Mouse (Mus musculus) ES-Bruce4 (cell line): ENCODE results near the gene Bcdin3d.

Source experiments
- CTCF ChIP-seq: IDR thresholded peaks from one replicate; pipeline ENCODE4 v1.8.1; 2011; ENCODE audit warnings: low read depth, low read length
- EP300 ChIP-seq: IDR thresholded peaks from 2 replicates; pipeline ENCODE4 v1.6.1; 2011; ENCODE audit warnings: low read depth, low read length; ENCODE audit not compliant: insufficient read depth
- POLR2A ChIP-seq: IDR thresholded peaks from one replicate; pipeline ENCODE4 v1.8.1; 2011; ENCODE audit warnings: low read length; ENCODE audit not compliant: insufficient read depth

GRCm38 (mm10) chr15:99505324-99506095 is 31.0 kb upstream of the Bcdin3d start:
- TF ChIP-seq CTCF = no peak
- TF ChIP-seq POLR2A = no peak
- no peak for TF ChIP-seq EP300
